Mouse (Mus musculus): ENCODE results near the gene Gas1.

DNA sequence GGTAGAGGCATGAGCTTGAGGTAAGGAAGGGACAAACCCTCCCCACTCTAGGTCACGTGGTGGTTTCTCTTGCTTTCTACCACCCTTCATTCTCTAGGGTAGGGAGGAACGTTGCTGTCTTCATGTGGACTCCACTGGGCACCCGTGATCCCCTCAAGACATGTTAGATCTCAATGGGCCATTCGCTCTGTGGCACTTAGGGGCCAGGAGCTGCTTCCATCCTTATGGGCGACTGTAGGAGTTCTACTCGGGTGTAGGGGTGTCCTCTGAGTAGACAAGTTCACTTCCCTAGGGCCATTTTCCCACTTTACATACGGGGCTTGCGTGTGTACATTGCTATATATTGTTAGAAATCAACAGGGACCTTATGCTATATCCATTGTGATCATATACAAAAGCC lies 5.4 kb downstream of the Gas1 start:
- TF ChIP-seq CTCF (IDR thresholded peaks at IDR 0.05; ENCODE audit: control insufficient read depth, insufficient read depth, insufficient replicate concordance, low read depth, low read length) = no peak
- no peak for TF ChIP-seq POLR2A (IDR thresholded peaks at IDR 0.05; ENCODE audit: control insufficient read depth, low read depth, low read length)
